Mouse (Mus musculus): ENCODE results near the gene Psme1.

The Psme1 gene

GRCm38 (mm10) chr14:55571760-55572159 is 6.2 kb upstream of the Psme1 start:
- DNase-seq (ENCODE audit: low read depth): no peak

- DNase-seq (ENCODE audit: low read depth): no peak
Measured at GRCm38 (mm10) chr14:55575302-55575701, 2.6 kb upstream of the Psme1 start, which contains the start of gene Fitm1. Gene Fitm1 (plus strand): TSS chr14:55575617.

GRCm38 (mm10) chr14:55575711-55576110 is 2.2 kb upstream of the Psme1 start:
- DNase-seq (ENCODE audit: low read depth): no peak

DNA sequence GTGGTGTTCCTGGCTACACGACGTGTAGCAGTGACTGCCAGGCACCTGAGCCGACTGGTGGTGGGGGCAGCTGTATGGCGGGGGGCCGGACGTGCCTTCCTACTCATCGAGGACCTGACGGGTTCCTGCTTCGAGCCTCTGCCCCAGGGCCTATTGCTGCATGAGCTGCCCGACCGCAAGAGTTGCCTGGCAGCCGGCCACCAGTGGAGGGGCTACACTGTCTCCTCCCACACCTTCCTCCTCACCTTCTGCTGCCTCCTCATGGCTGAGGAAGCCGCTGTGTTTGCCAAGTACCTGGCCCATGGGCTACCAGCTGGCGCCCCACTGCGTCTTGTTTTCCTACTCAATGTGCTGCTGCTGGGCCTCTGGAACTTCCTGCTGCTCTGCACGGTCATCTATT is 1.5 kb upstream of the Psme1 start:
- no peak for DNase-seq (ENCODE audit: low read depth)

DNA sequence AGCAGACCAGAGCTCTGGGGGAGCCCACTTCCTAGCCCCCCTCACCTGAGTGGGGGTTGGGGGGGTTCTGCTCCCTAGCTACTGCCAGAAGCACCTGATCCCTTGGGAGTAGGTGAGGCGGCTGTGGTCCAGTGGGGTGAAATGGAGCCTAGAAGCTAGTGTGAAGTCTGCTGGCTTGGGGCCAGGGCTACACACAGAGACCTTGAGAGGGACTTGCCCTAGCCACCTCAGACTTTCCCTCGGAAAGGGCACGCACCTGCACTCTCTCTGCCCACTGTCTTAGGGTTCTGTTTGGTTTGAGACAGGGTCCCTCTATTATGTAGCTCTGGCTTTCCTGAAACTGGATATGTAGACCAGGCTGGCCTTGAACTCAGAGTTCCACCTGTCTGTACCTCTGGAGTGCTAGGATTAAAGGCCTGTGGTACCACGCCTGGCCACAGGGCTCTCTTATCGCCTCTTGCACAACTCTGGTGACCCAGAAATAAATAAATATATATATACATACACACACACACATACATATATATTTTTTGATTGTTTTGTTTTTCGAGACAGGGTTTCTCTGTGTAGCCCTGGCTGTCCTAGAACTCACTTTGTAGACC is 846 bp downstream of the Psme1 start:
- DNase-seq (ENCODE audit: low read depth): peak; percentile 59

GRCm38 (mm10) chr14:55579511-55580496 is 1.9 kb downstream of the Psme1 start:
- no peak for DNase-seq (ENCODE audit: low read depth)

DNA sequence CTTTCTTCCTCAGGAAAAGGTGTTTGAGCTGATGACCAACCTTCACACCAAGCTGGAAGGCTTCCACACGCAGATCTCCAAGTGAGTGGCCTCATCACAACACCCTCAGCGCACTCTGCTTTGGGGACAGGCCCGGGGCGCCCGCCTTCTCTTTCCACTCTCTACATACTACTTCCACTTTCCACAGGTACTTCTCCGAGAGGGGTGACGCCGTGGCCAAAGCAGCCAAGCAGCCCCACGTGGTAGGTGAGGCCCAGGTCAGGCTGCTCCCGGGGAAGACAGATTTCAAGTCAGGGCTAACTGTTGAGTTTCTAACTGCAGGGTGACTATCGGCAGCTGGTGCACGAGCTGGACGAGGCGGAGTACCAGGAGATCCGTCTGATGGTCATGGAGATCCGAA is 2.8 kb downstream of the Psme1 start:
- DNase-seq (ENCODE audit: low read depth): no peak

- DNase-seq (ENCODE audit: low read depth): no peak
Measured at GRCm38 (mm10) chr14:55581981-55582681, 4.2 kb downstream of the Psme1 start.

- DNase-seq (ENCODE audit: low read depth): no peak
Measured at GRCm38 (mm10) chr14:55584303-55584701, 6.4 kb downstream of the Psme1 start.

- DNase-seq (ENCODE audit: low read depth): peak; percentile 57
Measured at GRCm38 (mm10) chr14:55584702-55585565, 7.0 kb downstream of the Psme1 start, which contains the start of gene Emc9. Gene Emc9 (minus strand): TSS chr14:55585302.

- DNase-seq (ENCODE audit: low read depth): no peak
Measured at GRCm38 (mm10) chr14:55585566-55585960, 7.6 kb downstream of the Psme1 start.

GRCm38 (mm10) chr14:55586149-55586548 is 8.2 kb downstream of the Psme1 start:
- no peak for DNase-seq (ENCODE audit: low read depth)

DNA sequence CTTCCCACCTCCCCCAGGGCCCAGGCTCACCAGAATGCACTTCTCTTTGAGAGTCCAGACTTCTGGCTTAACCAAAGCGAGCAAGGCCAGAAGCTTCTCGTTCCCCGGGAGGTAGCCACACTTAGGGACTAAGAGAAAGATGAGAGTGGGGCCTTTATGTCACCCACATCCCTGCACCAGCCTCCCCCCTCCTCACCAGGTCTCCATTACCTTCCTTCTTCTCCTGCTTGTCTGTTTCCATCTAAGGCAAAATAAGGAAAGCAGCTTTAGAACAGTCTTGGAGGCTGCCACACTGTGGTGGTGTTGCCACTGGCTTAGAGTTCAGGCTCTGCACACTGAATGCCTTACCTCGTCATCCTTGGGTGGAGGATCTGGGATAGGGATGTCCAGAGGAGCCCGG is 11.3 kb downstream of the Psme1 start:
- DNase-seq (ENCODE audit: low read depth): no peak

DNA sequence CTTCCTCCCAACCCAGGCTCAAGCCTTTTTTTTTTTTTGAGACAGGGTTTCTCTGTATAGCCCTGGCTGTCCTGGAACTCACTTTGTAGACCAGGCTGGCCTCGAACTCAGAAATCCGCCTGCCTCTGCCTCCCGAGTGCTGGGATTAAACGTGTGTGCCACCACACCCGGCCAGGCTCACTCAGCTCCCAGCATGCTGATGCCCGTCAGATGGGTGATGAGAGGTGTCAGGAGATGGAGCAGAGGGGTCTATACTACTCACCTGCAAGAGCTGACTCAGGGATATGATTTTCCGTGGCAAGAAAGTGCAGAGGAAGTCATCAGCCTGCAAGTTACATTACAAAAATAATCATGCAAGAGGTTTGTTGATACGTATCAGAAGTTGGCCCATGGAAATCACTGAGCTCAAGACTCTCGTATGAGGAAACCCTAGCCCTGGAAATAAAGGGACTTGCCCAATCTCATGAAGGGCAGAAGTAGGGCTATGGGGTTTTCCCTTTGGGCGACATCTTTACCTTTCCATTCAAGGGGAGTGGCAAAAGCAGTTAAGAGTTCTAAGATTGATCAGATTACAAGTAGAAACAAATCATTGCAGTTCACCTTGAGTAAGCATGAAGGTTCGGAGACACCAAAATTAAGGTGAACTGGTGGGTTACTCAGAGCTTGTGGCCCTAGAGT is 12.0 kb downstream of the Psme1 start:
- DNase-seq (ENCODE audit: low read depth): peak; percentile 34

DNA sequence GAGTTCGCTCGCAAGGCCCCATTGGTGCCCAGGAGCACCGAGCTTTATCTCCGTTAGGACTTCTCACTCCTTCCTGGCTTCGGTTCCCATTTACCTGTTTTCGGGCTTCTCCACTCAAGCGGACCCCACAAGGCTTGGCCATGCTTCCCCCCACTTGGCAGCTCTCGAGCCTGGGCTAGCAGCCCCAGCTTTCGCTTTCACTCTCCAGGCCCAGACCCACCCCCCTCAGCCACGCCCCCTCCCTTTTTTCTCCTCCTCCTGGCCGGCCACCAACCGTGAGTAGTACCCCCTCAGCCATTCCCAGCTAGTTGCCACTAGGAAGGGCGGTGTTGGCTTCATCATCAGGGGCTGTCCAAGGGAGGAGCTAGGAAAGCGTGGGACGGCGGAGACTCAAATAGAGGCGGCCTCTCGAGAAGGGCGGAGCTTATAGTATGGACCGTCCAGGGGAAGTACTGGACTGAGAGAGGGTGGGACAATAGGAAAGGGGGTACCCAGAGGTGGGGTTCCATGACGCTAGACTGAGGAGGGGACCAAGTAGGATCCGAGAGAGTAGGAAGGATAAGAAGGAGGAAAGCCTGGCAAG is 12.9 kb downstream of the Psme1 start, which contains the start of gene Psme2:
Psme2 (minus strand) TSS at position 366 of the 583 bp plus-strand sequence.
- peak; percentile 98 for DNase-seq (ENCODE audit: low read depth)

GRCm38 (mm10) chr14:55591331-55591891 is 13.5 kb downstream of the Psme1 start, which contains the start of gene Rnf31:
Gene Rnf31 (plus strand): TSS chr14:55591708.
- DNase-seq (ENCODE audit: low read depth): peak; percentile 93

- DNase-seq (ENCODE audit: low read depth): no peak
Measured at GRCm38 (mm10) chr14:55592226-55592625, 14.3 kb downstream of the Psme1 start.

DNA sequence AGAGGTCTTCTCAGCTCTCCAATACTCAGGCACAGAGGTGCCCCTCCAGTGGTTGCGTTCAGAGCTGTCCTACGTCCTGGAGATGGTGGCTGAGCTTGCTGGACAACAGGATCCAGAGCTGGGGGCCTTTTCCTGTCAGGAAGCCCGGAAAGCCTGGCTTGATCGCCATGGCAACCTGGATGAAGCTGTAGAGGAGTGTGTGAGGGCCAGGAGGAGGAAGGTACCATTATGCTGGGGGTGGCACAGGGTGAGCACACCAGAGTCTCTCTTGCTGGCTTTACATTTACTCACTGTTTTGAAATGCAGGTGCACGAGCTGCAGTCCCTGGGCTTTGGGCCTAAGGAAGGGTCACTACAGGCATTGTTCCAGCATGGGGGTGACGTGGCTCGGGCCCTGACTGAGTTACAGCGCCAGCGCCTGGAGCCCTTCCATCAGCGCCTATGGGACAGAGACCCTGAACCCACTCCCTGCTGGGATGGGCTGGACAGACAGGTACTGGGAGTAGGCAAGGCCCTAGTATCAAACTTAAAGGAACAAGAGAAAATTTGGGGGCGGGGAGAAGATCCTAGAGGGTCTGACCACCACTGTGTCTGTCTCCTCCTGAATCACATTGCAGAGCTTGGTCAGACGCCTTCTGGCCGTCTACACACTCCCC is 18.2 kb downstream of the Psme1 start:
- DNase-seq (ENCODE audit: low read depth): no peak
